Mouse (Mus musculus) heart, postnatal 36 days (tissue): ENCODE measurements around the gene Mon2. TPM values are rescaled to one million over a fixed set of nuclear protein-coding genes. Genes with fewer than 3 reads are reported as not detected.

Experiments used
- DNase-seq, 2 experiments: peaks; one replicate each; pipeline ENCODE4 v3.0.0; 2021 to 2022
- intact Hi-C: fragments of 180-260 bp; cut with DNase I; formaldehyde crosslinking; loops from one replicate; pipeline ENCODE4 v1.15.1; 2025
- total RNA-seq, 2 experiments: library from RNA; stranded (reverse); gene quantifications; 2 replicates each; pipeline ENCODE4 v1.2.3; 2021

The Mon2 gene
- 10 to 100 TPM; 43.0 to 43.9 TPM for total RNA-seq

GRCm38 (mm10) chr10:123076245-123077023 lies at the start of gene Mon2:
Mon2 (minus strand) TSS chr10:123076505.
- peak; percentile 95 for DNase-seq
- intact Hi-C loops = loop anchor here (5.0 to 10.0 kb wide), 2 partner anchors 269 to 982 kb away; partner anchors contain the start of gene Rxylt1

- intact Hi-C loops = loop anchor here (1.0 kb wide), 1 partner anchor 317 kb away; no protein-coding TSS in a partner anchor
- no peak for DNase-seq
Observed at GRCm38 (mm10) chr10:123120666-123121392, 44.5 kb upstream of the Mon2 start.

GRCm38 (mm10) chr10:123116861-123117260 lies 40.6 kb upstream of the Mon2 start:
- DNase-seq = no peak
- intact Hi-C loops = no loop called here

GRCm38 (mm10) chr10:123113466-123113865 lies 37.2 kb upstream of the Mon2 start:
- intact Hi-C loops = no loop called here

GRCm38 (mm10) chr10:123112787-123113168 lies 36.5 kb upstream of the Mon2 start:
- DNase-seq = no peak
- intact Hi-C loops = no loop called here

More at GRCm38 (mm10) chr10:123113466-123113865, 37.2 kb upstream of the Mon2 start:
- no peak for DNase-seq

- intact Hi-C loops = no loop called here
Observed at GRCm38 (mm10) chr10:123112056-123112786, 35.9 kb upstream of the Mon2 start.

GRCm38 (mm10) chr10:123110548-123110947 lies 34.2 kb upstream of the Mon2 start:
- intact Hi-C loops = no loop called here
- DNase-seq = no peak

More at GRCm38 (mm10) chr10:123112056-123112786, 35.9 kb upstream of the Mon2 start:
- DNase-seq = no peak

GRCm38 (mm10) chr10:123108527-123108926 lies 32.2 kb upstream of the Mon2 start:
- no peak for DNase-seq
- intact Hi-C loops = no loop called here

- intact Hi-C loops = no loop called here
- no peak for DNase-seq
Observed at GRCm38 (mm10) chr10:123108121-123108520, 31.8 kb upstream of the Mon2 start.

GRCm38 (mm10) chr10:123101303-123101702 lies 25.0 kb upstream of the Mon2 start:
- no peak for DNase-seq
- intact Hi-C loops = no loop called here

- DNase-seq = no peak
- intact Hi-C loops = no loop called here
Observed at GRCm38 (mm10) chr10:123100584-123100983, 24.3 kb upstream of the Mon2 start.

- DNase-seq = no peak
- intact Hi-C loops = loop anchor here (5.0 kb wide), 1 partner anchor 52 kb away; no protein-coding TSS in a partner anchor
Observed at GRCm38 (mm10) chr10:123094504-123094903, 18.2 kb upstream of the Mon2 start.

- DNase-seq = no peak
Observed at GRCm38 (mm10) chr10:123092577-123092976, 16.3 kb upstream of the Mon2 start.

GRCm38 (mm10) chr10:123091737-123092136 lies 15.4 kb upstream of the Mon2 start:
- intact Hi-C loops = loop anchor here (2.0 to 5.0 kb wide), 3 partner anchors 49 to 539 kb away; no protein-coding TSS in a partner anchor
- DNase-seq = peak; percentile 30 to 55

More at GRCm38 (mm10) chr10:123092577-123092976, 16.3 kb upstream of the Mon2 start:
- intact Hi-C loops = loop anchor here (5.0 kb wide), 1 partner anchor 50 kb away; no protein-coding TSS in a partner anchor

GRCm38 (mm10) chr10:123089425-123089930 lies 13.2 kb upstream of the Mon2 start:
- intact Hi-C loops = loop anchor here (5.0 kb wide), 1 partner anchor 37 kb away; no protein-coding TSS in a partner anchor

GRCm38 (mm10) chr10:123086847-123087246 lies 10.5 kb upstream of the Mon2 start:
- intact Hi-C loops = loop anchor here (5.0 kb wide), 1 partner anchor 35 kb away; no protein-coding TSS in a partner anchor
- DNase-seq = no peak

More at GRCm38 (mm10) chr10:123089425-123089930, 13.2 kb upstream of the Mon2 start:
- no peak for DNase-seq

GRCm38 (mm10) chr10:123084900-123085641 lies 8.8 kb upstream of the Mon2 start:
- DNase-seq = no peak
- intact Hi-C loops = loop anchor here (5.0 kb wide), 1 partner anchor 33 kb away; no protein-coding TSS in a partner anchor

GRCm38 (mm10) chr10:123084307-123084706 lies 8.0 kb upstream of the Mon2 start:
- intact Hi-C loops = no loop called here
- no peak for DNase-seq

- DNase-seq = peak in 1 of 2 experiments; percentile 31
- intact Hi-C loops = loop anchor here (5.0 to 10.0 kb wide), 2 partner anchors 268 to 981 kb away; partner anchors contain the start of gene Rxylt1
Observed at GRCm38 (mm10) chr10:123075751-123076242, 508 bp downstream of the Mon2 start.
